Mouse (Mus musculus): ENCODE results near the gene Ubr4.

GRCm38 (mm10) chr4:139519221-139519620 lies 166.8 kb downstream of the Ubr4 start:
- TF ChIP-seq HCFC1 (IDR thresholded peaks at IDR 0.05; ENCODE audit: borderline replicate concordance, insufficient read depth, low read length) (no peak), ZNF384 (IDR thresholded peaks at IDR 0.05; ENCODE audit: low read depth, low read length) (no peak), CHD2 (IDR thresholded peaks at IDR 0.05; ENCODE audit: low read depth, low read length) (no peak)

Data from ES-E14 (cell line).